Mouse (Mus musculus) urinary bladder, postnatal 10 days (tissue): ENCODE measurements around the gene Sdad1.

Experiments
- DNase-seq: peaks from one replicate; pipeline ENCODE4 v3.0.0; 2022; ENCODE audit warnings: low spot score

The Sdad1 gene

DNA sequence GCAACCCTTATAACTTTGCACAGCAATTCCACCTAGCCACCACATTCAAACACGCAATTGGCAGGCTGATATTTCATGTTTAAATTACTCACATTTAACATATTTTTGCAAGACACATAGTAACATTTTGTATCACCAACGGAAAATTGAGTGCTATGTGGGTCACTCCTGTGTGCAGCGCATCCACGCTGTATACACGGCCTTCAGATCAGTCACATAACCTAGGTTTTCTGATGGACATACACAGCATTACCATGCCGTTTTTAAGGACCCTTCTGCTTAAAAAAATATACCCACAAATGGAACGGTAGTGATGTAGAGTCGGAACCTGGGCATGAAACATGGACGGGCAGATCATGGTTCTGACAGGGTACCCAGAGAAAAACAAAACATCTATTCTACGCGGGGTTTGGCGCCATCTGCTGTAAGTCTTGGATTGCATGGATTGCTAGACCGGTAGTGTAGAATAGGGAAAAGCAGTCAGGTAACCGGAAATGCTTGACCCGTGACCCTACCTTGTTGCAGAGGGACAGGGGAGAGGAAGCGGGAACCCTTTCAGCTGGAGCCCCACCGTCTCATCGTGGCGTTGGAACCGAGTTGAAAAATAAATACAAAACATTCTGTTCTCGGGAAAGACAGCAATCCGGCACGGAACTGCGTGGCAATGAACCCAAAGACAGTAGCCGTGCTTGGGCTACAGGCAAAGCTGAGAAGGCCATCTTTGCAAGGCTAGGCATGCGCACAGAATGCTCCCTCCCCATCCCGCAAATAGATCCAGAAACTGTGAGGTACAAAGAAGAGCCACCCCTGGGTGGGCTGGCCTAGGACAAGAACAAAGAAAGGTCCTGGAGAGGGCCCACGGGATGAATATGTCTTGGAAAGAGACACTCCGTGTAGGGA, 70.7 kb downstream of the Sdad1 start:
- DNase-seq: no peak

DNA sequence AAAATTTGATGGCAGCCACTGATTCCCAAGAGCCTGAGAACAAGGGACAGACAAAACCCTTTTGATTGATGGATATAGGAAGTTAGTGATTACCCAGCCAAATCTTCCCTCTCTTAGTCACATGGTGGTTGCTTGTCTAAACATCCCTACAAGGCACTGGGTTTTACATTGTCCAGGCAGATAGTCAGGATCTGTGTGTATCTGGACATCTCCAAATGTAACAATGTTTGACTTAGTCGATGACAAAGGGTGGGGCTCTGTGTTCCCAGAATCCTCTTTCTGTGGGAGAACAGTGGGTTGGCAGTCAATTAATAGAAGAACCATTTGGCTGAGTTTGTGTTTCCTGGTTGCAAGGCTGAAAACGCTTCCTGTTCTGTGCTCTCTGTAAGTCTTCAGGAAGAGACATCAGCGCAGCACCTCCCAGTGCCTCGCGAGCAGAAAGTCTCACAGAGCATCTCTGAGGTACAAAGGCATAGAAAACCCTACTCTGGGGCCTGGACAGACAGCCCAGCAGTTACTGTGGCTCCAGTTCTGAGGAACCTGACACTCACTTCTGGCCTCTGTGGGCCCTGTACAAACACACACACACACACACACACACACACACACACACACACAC, 75.2 kb downstream of the Sdad1 start:
- DNase-seq: no peak
